Mouse (Mus musculus): ENCODE measurements around the gene Ccdc115. TPM values are rescaled to one million over a fixed set of nuclear protein-coding genes. Genes with fewer than 3 reads are reported as not detected.
"Not testable (repeated sequence)": the region's sequence is repeated elsewhere in the genome, so short reads cannot be mapped to it uniquely, and the experiment has no call there.

Ccdc115 gene
- polyA plus RNA-seq, 1 experiment from 2014 or later: 52.0 TPM

DNA sequence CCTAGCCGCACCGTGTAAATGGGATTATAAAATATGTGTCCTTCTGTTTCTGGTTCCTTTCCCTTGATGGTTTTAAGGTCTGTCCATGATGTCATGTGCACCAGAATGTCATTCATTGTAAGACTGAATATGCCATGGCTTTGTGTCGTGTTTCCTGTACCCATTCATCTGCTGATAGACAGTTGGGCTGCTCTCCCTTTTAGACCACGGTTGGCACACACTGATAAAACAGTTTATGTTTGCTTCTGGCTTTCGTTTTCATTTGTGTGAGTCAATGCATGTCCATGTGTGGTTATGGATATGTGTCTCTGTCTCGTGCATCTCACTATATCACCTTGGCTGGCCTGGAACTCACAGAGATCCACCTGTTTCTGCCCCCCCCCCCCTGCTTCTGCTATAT, 26.0 kb upstream of the Ccdc115 start:
- Histone ChIP-seq H3K4me3 (no peak overlapping the region), H3K4me1 (peaks cover 8% of the 10 kb centered on the region), H3K36me3 (no peaks in the 10 kb centered on the region), H3K9me3 (replicated peaks) (no peaks in the 10 kb centered on the region), H3K27me3 (ENCODE audit: low read depth, poor library complexity, severe bottlenecking) (peaks cover 20% of the 10 kb centered on the region), H3K27ac (no peak overlapping the region)
- 84% methylated on average over 6 of the region's 6 CpGs for WGBS
- DNase-seq (ENCODE audit: low spot score): no peak

GRCm38 (mm10) chr1:34464310-34464817, 24.9 kb upstream of the Ccdc115 start:
- Histone ChIP-seq H3K36me3 (no peaks in the 10 kb centered on the region), H3K9me3 (replicated peaks) (no peaks in the 10 kb centered on the region), H3K4me1 (peaks cover 15% of the 10 kb centered on the region), H3K4me3 (no peak overlapping the region), H3K27ac (no peak overlapping the region), H3K27me3 (ENCODE audit: low read depth, poor library complexity, severe bottlenecking) (peaks cover 30% of the 10 kb centered on the region)
- no peak for DNase-seq (ENCODE audit: low spot score)
- WGBS: 91% methylated on average over 8 of the region's 8 CpGs

GRCm38 (mm10) chr1:34462766-34463165, 23.3 kb upstream of the Ccdc115 start:
- H3K27me3 ChIP-seq (ENCODE audit: low read depth, poor library complexity, severe bottlenecking): peaks cover 46% of the 10 kb centered on the region
- no peaks in the 10 kb centered on the region for H3K9me3 ChIP-seq (replicated peaks)
- DNase-seq (ENCODE audit: low spot score): peak; percentile 74
- H3K27ac ChIP-seq: no peak overlapping the region
- peaks cover 15% of the 10 kb centered on the region for H3K4me1 ChIP-seq
- H3K4me3 ChIP-seq: no peak overlapping the region
- 18% methylated on average over 6 of the region's 7 CpGs for WGBS
- no peaks in the 10 kb centered on the region for H3K36me3 ChIP-seq

DNA sequence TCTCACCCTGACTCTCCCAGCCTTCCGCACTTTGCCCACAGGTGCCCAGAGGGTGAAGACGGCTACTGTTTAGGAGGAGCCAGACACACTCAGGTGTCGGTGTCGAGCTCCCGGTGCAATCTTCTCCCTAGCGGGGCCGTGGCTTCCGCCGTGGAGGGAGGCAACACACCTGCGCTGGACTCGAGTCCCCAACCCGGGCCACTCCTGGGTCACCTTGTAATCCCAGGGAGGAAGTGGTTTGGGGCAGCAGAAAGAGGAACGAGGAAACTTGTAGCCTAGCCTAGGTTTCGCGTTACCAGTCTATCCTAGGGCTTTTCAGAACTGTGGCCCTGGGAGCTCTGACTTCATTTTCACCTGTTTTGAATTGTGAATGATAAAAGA, 20.6 kb upstream of the Ccdc115 start:
- Histone ChIP-seq H3K27me3 (ENCODE audit: low read depth, poor library complexity, severe bottlenecking) (peaks cover 62% of the 10 kb centered on the region), H3K36me3 (no peaks in the 10 kb centered on the region), H3K4me1 (peaks cover 11% of the 10 kb centered on the region), H3K9me3 (replicated peaks) (no peaks in the 10 kb centered on the region), H3K4me3 (peak overlapping the region; percentile 64), H3K27ac (no peak overlapping the region)
- DNase-seq (ENCODE audit: low spot score): no peak
- WGBS: 3% methylated on average over 15 of the region's 15 CpGs

- peak; percentile 90 for DNase-seq (ENCODE audit: low spot score)
- no peaks in the 10 kb centered on the region for H3K36me3 ChIP-seq
- under 1% methylated on average over 48 of the region's 48 CpGs for WGBS
- peaks cover 62% of the 10 kb centered on the region for H3K27me3 ChIP-seq (ENCODE audit: low read depth, poor library complexity, severe bottlenecking)
- H3K9me3 ChIP-seq (replicated peaks): no peaks in the 10 kb centered on the region
- peak within 1 kb of the TSS; percentile 64 for H3K4me3 ChIP-seq
- H3K4me1 ChIP-seq: peaks cover 11% of the 10 kb centered on the region
- H3K27ac ChIP-seq: no peak within 1 kb of the TSS
Measured at GRCm38 (mm10) chr1:34459284-34460060, 20.0 kb upstream of the Ccdc115 start, which contains the start of gene Ptpn18. Gene Ptpn18, plus strand, starts transcription at chr1:34459762.

DNA sequence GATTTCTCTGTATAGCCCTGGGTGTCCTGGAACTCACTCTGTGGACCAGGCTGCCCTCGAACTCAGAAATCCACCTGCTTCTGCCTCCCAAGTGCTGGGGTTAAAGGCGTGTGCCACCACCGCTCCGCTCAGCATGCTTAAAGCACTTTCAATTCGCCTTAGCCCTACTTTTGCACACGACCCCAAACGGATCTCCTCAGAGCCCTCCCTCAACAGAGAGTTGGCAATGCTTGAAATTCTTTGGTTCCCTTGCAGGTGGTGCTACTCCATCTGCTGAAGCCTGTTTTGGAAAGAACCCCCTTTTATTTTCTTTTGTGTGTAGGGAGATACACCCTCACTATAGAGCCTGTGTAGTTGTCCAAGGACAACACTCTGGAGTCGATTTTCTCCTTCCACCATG, 19.0 kb upstream of the Ccdc115 start:
- no peak for DNase-seq (ENCODE audit: low spot score)
- Histone ChIP-seq H3K9me3 (replicated peaks) (no peaks in the 10 kb centered on the region), H3K4me1 (peaks cover 11% of the 10 kb centered on the region), H3K27ac (no peak overlapping the region), H3K4me3 (no peak overlapping the region), H3K36me3 (no peaks in the 10 kb centered on the region), H3K27me3 (ENCODE audit: low read depth, poor library complexity, severe bottlenecking) (peaks cover 62% of the 10 kb centered on the region)
- 31% methylated on average over 8 of the region's 8 CpGs for WGBS

GRCm38 (mm10) chr1:34443124-34443523, 3.7 kb upstream of the Ccdc115 start:
- 94% methylated on average over 6 of the region's 6 CpGs for WGBS
- peaks cover 13% of the 10 kb centered on the region for H3K4me1 ChIP-seq
- peaks cover 61% of the 10 kb centered on the region for H3K36me3 ChIP-seq
- no peak overlapping the region for H3K27ac ChIP-seq
- DNase-seq (ENCODE audit: low spot score): no peak
- no peaks in the 10 kb centered on the region for H3K27me3 ChIP-seq (ENCODE audit: low read depth, poor library complexity, severe bottlenecking)
- no peak overlapping the region for H3K4me3 ChIP-seq
- H3K9me3 ChIP-seq (replicated peaks): no peaks in the 10 kb centered on the region

GRCm38 (mm10) chr1:34439961-34440630, 624 bp upstream of the Ccdc115 start:
- DNase-seq (ENCODE audit: low spot score): peak; percentile 48
- H3K27ac ChIP-seq: peak overlapping the region; percentile 85

DNA sequence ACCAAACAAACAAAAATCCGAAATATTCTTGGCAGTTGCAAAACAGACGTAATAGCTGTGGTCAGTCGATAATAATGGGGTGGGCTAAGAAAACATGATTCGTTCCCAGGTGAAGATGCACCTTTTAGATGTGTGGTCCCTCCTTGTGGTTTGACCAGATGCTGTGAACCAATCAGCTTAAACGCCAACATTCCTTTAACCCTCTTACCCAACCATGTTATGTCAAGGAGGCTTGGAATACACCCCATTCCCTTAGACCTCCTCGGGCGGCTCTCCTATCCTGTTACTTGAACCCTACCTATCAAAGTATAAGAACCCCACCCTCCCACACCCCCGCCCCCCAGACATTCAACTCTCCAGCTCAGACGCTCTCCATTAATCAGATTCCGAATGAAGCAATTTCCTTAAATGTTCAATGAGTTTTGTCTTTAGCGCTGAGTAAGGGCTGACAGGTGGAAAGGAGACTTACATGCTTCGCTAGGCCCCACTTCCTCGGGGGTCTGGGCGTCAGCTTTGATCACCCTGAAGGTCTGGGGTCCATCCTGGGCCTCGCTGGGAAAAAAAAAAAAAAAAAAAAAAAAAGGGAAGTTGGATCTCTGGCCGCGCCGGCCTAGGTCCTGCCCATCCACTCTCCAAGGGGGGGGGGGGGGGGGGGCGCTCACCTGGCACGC, 956 bp downstream of the Ccdc115 start:
- 40% methylated on average over 18 of the region's 20 CpGs for WGBS
- Histone ChIP-seq H3K4me1 (peaks cover 22% of the 10 kb centered on the region), H3K9me3 (replicated peaks) (no peaks in the 10 kb centered on the region), H3K27ac (peak overlapping the region; percentile 85; the same call in 1 of the 2 replicates), H3K27me3 (ENCODE audit: low read depth, poor library complexity, severe bottlenecking) (no peaks in the 10 kb centered on the region), H3K36me3 (peaks cover 32% of the 10 kb centered on the region), H3K4me3 (peak overlapping the region; percentile 81)
- DNase-seq (ENCODE audit: low spot score): no peak

More at GRCm38 (mm10) chr1:34439961-34440630, 624 bp upstream of the Ccdc115 start:
- Histone ChIP-seq H3K9me3 (replicated peaks) (no peaks in the 10 kb centered on the region), H3K36me3 (peaks cover 48% of the 10 kb centered on the region), H3K27me3 (ENCODE audit: low read depth, poor library complexity, severe bottlenecking) (no peaks in the 10 kb centered on the region), H3K4me1 (peaks cover 15% of the 10 kb centered on the region), H3K4me3 (peak overlapping the region; percentile 81)
- 6% methylated on average over 31 of the region's 31 CpGs for WGBS

- not testable (repeated sequence) for H3K4me3 ChIP-seq; H3K27me3 ChIP-seq (ENCODE audit: low read depth, poor library complexity, severe bottlenecking); H3K27ac ChIP-seq; H3K9me3 ChIP-seq (replicated peaks); DNase-seq (ENCODE audit: low spot score)
- Histone ChIP-seq H3K4me1 (peaks cover 30% of the 10 kb centered on the region), H3K36me3 (peaks cover 21% of the 10 kb centered on the region)
- WGBS: 93% methylated on average over 8 of the region's 8 CpGs
Measured at GRCm38 (mm10) chr1:34437366-34437765, 2.1 kb downstream of the Ccdc115 start.

DNA sequence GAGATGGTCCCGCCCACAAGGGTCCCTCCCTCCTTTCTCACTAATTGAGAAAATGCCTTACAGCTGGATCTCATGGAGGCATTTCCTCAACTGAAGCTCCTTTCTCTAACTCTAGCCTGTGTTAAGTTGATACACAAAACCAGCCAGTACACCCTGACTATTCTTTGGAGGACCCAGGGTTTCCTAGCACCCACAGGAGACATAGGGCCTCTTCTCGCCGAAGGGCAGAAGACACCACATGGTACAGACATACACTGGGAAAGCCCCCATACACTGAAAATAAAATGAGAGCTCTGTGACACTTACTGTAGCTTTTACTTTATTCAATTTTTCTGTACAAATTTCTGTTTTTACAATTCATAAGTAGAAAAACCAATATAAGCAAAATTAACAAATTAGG, 3.1 kb downstream of the Ccdc115 start:
- Histone ChIP-seq H3K36me3 (peaks cover 21% of the 10 kb centered on the region), H3K27ac (no peak overlapping the region), H3K27me3 (ENCODE audit: low read depth, poor library complexity, severe bottlenecking) (no peaks in the 10 kb centered on the region), H3K4me3 (no peak overlapping the region), H3K9me3 (replicated peaks) (peaks cover 4% of the 10 kb centered on the region; the same call in 1 of the 2 replicates), H3K4me1 (peaks cover 30% of the 10 kb centered on the region)
- 74% methylated on average over 3 of the region's 3 CpGs for WGBS
- DNase-seq (ENCODE audit: low spot score): no peak

DNA sequence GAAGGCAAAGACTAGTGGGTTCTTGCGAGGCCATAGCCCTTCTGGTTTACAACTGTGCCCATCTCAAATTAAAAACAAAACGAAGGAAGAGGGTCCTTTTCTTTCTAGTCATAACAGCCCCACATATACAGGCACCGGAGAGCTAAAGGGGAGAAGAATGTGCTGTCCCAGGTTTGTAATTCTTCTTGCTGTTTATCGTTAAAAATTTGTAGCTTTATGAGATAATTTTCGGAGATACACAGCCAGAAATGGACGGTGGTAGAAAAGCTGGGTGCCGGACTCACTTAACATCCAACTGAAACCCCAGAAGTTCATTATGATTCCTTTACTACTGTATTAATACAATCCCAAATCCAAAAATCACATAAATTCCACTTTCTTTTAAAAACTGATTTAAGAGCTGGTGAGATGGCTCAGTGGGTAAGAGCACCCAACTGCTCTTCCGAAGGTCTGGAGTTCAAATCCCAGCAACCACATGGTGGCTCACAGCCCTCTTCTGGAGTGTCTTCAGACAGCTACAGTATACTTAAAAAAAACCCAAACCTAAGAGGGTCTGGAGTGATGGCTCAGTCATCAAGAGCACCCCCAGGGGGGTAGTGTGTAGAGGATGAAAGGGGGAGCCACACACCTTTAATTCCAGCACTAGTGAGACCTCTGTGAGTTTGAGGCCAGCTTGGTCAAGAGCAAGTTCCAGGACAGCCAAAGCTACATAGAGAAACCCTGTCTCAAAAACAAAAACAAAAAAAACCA, 3.9 kb downstream of the Ccdc115 start:
- Histone ChIP-seq H3K4me3 (peak overlapping the region; percentile 62), H3K9me3 (replicated peaks) (peaks cover 4% of the 10 kb centered on the region; the same call in 1 of the 2 replicates), H3K27me3 (ENCODE audit: low read depth, poor library complexity, severe bottlenecking) (no peaks in the 10 kb centered on the region), H3K36me3 (peaks cover 28% of the 10 kb centered on the region), H3K27ac (peak overlapping the region; percentile 90), H3K4me1 (peaks cover 26% of the 10 kb centered on the region)
- WGBS: 33% methylated on average over 8 of the region's 8 CpGs
- peak; percentile 29 for DNase-seq (ENCODE audit: low spot score)

All from limb, embryonic 10.5 days (tissue).